Mouse (Mus musculus): ENCODE data around the gene Zbtb8os. TPM values are rescaled to one million over a fixed set of nuclear protein-coding genes. Genes with fewer than 3 reads are reported as not detected.

The Zbtb8os gene
- polyA plus RNA-seq, 1 experiment from 2014 or later = 38.0 TPM

DNA sequence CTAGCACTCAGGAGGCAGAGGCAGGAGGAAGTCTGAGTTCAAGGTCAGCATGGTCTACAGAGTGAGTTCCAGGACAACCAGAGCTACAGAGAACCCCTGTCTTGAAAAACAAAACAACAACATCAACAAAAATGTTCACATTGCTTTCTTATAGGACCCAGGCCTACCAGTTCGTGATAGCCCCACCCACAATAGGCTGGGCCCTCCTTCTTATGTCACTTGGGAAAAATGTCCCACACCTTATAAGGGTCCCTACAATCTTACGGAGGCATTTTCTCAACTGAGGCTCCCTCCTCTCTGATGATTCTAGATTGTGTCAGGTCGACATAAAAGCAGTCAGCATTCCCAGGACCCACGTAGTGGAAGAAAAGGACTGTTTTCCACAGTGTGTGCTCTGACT is 64.3 kb downstream of the Zbtb8os start:
- Histone ChIP-seq H3K9ac (no peak overlapping the region), H3K9me3 (no peaks in the 10 kb centered on the region), H3K27ac (no peak overlapping the region), H3K4me2 (replicated peaks) (no peak overlapping the region), H3K4me1 (no peaks in the 10 kb centered on the region), H3K4me3 (no peak overlapping the region), H3K36me3 (no peaks in the 10 kb centered on the region), H3K27me3 (replicated peaks) (no peaks in the 10 kb centered on the region)
- no peak for ATAC-seq (ENCODE audit: low FRiP score, low read depth)
- WGBS = 81% methylated on average over 4 of the region's 4 CpGs

Other genes with a start within 250 kb of the Zbtb8os start
- 0.68 and 0.79 TPM in 2 replicates for gene Tmem54, start 230.1 kb upstream of the Zbtb8os start, polyA plus RNA-seq (2016; fragmentation: Nextera tagmentation; extraction: Ambion mirVana)
- gene Hpca, start 213.7 kb upstream of the Zbtb8os start, polyA plus RNA-seq (2016; fragmentation: Nextera tagmentation; extraction: Ambion mirVana) = 19.8 and 21.3 TPM in 2 replicates
- 21.7 and 21.8 TPM in 2 replicates for gene Fndc5, start 198.7 kb upstream of the Zbtb8os start, polyA plus RNA-seq (2016; fragmentation: Nextera tagmentation; extraction: Ambion mirVana)
- 20.5 and 21.6 TPM in 2 replicates for gene S100pbp, start 146.0 kb upstream of the Zbtb8os start, polyA plus RNA-seq (2016; fragmentation: Nextera tagmentation; extraction: Ambion mirVana)
- gene Yars, start 145.9 kb upstream of the Zbtb8os start, polyA plus RNA-seq (2016; fragmentation: Nextera tagmentation; extraction: Ambion mirVana) = 103 and 111 TPM in 2 replicates
- 4.0 and 4.6 TPM in 2 replicates for gene C77080, start 74.3 kb upstream of the Zbtb8os start, polyA plus RNA-seq (2016; fragmentation: Nextera tagmentation; extraction: Ambion mirVana)
- 1.7 and 1.9 TPM in 2 replicates for gene Sync, start 48.1 kb upstream of the Zbtb8os start, polyA plus RNA-seq (2016; fragmentation: Nextera tagmentation; extraction: Ambion mirVana)
- gene Rbbp4, start 325 bp upstream of the Zbtb8os start, polyA plus RNA-seq (2016; fragmentation: Nextera tagmentation; extraction: Ambion mirVana) = 451 and 469 TPM in 2 replicates
- gene Zbtb8a, start 42.4 kb downstream of the Zbtb8os start, polyA plus RNA-seq (2016; fragmentation: Nextera tagmentation; extraction: Ambion mirVana) = 12.5 and 15.4 TPM in 2 replicates
- gene Zbtb8b, start 105.2 kb downstream of the Zbtb8os start, polyA plus RNA-seq (2016; fragmentation: Nextera tagmentation; extraction: Ambion mirVana) = 4.9 and 5.0 TPM in 2 replicates
- gene Bsdc1, start 125.9 kb downstream of the Zbtb8os start, polyA plus RNA-seq (2016; fragmentation: Nextera tagmentation; extraction: Ambion mirVana) = 31.9 and 33.1 TPM in 2 replicates
- not detected in 2 replicates for gene Tssk3, start 155.3 kb downstream of the Zbtb8os start, polyA plus RNA-seq (2016; fragmentation: Nextera tagmentation; extraction: Ambion mirVana)
- not detected in 2 replicates for gene Fam229a, start 155.5 kb downstream of the Zbtb8os start, polyA plus RNA-seq (2016; fragmentation: Nextera tagmentation; extraction: Ambion mirVana)
- 2,122 and 2,278 TPM in 2 replicates for gene Marcksl1, start 177.9 kb downstream of the Zbtb8os start, polyA plus RNA-seq (2016; fragmentation: Nextera tagmentation; extraction: Ambion mirVana)
- 179 and 192 TPM in 2 replicates for gene Hdac1, start 207.0 kb downstream of the Zbtb8os start, polyA plus RNA-seq (2016; fragmentation: Nextera tagmentation; extraction: Ambion mirVana)
- gene Lck, start 237.9 kb downstream of the Zbtb8os start, polyA plus RNA-seq (2016; fragmentation: Nextera tagmentation; extraction: Ambion mirVana) = 7.8 and 8.0 TPM in 2 replicates
- gene Fam167b, start 242.9 kb downstream of the Zbtb8os start, polyA plus RNA-seq (2016; fragmentation: Nextera tagmentation; extraction: Ambion mirVana) = 1.5 and 2.2 TPM in 2 replicates